Mouse (Mus musculus): ENCODE measurements around the gene Lrr1. TPM values are rescaled to one million over a fixed set of nuclear protein-coding genes. Genes with fewer than 3 reads are reported as not detected.

Lrr1 gene
- polyA plus RNA-seq, 1 experiment from 2014 or later = 14.0 TPM

- Histone ChIP-seq H3K36me3 (ENCODE audit: control insufficient read depth, insufficient read depth) (peaks cover 13% of the 10 kb centered on the region), H3K4me2 (ENCODE audit: low read depth, low read length) (peak overlapping the region; percentile 30; the same call in 1 of the 2 replicates), H3K9me3 (replicated peaks; ENCODE audit: control insufficient read depth, low read length) (no peaks in the 10 kb centered on the region), H3K4me1 (ENCODE audit: control insufficient read depth, insufficient read depth, low read length) (peaks cover 22% of the 10 kb centered on the region), H3K9ac (ENCODE audit: low read length) (0 out of 2 replicates have a peak overlapping the region, but pooled peaks have one; percentile 9), H3K4me3 (ENCODE audit: low read length) (no peak overlapping the region), H3K27ac (ENCODE audit: low read length) (peak overlapping the region; percentile 31), H3K27me3 (ENCODE audit: control insufficient read depth, insufficient read depth, low read length) (no peaks in the 10 kb centered on the region)
- ATAC-seq (replicated peaks; ENCODE audit: extremely low read depth, insufficient read depth, low FRiP score) = no peak
- 58% methylated on average over 5 of the region's 5 CpGs for WGBS
Measured at GRCm38 (mm10) chr12:69186811-69187471, 18.3 kb downstream of the Lrr1 start.

DNA sequence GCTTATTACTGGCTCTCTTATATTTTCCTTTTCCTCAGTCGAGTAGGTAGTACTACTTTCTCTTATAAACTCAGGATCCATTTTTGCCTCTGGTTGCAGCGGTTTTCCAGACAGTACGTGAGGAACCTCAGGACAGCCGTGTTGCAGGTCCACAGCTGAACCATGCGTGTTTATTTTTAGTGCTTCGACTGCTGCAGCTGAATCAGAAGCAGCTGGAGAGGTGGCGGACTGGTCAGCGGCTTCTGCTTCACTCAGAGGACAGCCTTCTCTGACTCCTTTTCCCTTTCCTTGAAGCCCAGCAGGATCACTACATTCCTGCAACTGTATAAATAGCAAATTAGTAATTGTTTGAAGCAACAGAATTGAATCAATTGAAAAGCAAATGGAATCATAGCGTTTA is 21.5 kb downstream of the Lrr1 start:
- ATAC-seq (replicated peaks; ENCODE audit: extremely low read depth, insufficient read depth, low FRiP score) = peak; percentile 64; the same call in 1 of the 2 replicates
- no peak overlapping the region for H3K4me2 ChIP-seq (ENCODE audit: low read depth, low read length)
- peaks cover 13% of the 10 kb centered on the region for H3K36me3 ChIP-seq (ENCODE audit: control insufficient read depth, insufficient read depth)
- H3K27ac ChIP-seq (ENCODE audit: low read length) = peak overlapping the region; percentile 54
- peaks cover 14% of the 10 kb centered on the region for H3K4me1 ChIP-seq (ENCODE audit: control insufficient read depth, insufficient read depth, low read length)
- no peaks in the 10 kb centered on the region for H3K27me3 ChIP-seq (ENCODE audit: control insufficient read depth, insufficient read depth, low read length)
- WGBS = 61% methylated on average over 9 of the region's 9 CpGs
- H3K4me3 ChIP-seq (ENCODE audit: low read length) = no peak overlapping the region
- H3K9ac ChIP-seq (ENCODE audit: low read length) = no peak overlapping the region
- no peaks in the 10 kb centered on the region for H3K9me3 ChIP-seq (replicated peaks; ENCODE audit: control insufficient read depth, low read length)

GRCm38 (mm10) chr12:69190522-69190921 is 21.9 kb downstream of the Lrr1 start:
- no peaks in the 10 kb centered on the region for H3K9me3 ChIP-seq (replicated peaks; ENCODE audit: control insufficient read depth, low read length)
- peaks cover 12% of the 10 kb centered on the region for H3K4me1 ChIP-seq (ENCODE audit: control insufficient read depth, insufficient read depth, low read length)
- peak overlapping the region; percentile 54 for H3K27ac ChIP-seq (ENCODE audit: low read length)
- no peak overlapping the region for H3K4me3 ChIP-seq (ENCODE audit: low read length)
- H3K27me3 ChIP-seq (ENCODE audit: control insufficient read depth, insufficient read depth, low read length) = no peaks in the 10 kb centered on the region
- no peak overlapping the region for H3K9ac ChIP-seq (ENCODE audit: low read length)
- H3K4me2 ChIP-seq (ENCODE audit: low read depth, low read length) = no peak overlapping the region
- WGBS = 97% methylated on average over 1 of the region's 1 CpGs
- peaks cover 13% of the 10 kb centered on the region for H3K36me3 ChIP-seq (ENCODE audit: control insufficient read depth, insufficient read depth)
- ATAC-seq (replicated peaks; ENCODE audit: extremely low read depth, insufficient read depth, low FRiP score) = no peak

- H3K36me3 ChIP-seq (ENCODE audit: control insufficient read depth, insufficient read depth) = peaks cover 13% of the 10 kb centered on the region
- no peak overlapping the region for H3K4me2 ChIP-seq (ENCODE audit: low read depth, low read length)
- H3K27me3 ChIP-seq (ENCODE audit: control insufficient read depth, insufficient read depth, low read length) = no peaks in the 10 kb centered on the region
- H3K4me1 ChIP-seq (ENCODE audit: control insufficient read depth, insufficient read depth, low read length) = peaks cover 14% of the 10 kb centered on the region
- WGBS = 95% methylated on average over 5 of the region's 5 CpGs
- no peak overlapping the region for H3K9ac ChIP-seq (ENCODE audit: low read length)
- no peak overlapping the region for H3K4me3 ChIP-seq (ENCODE audit: low read length)
- H3K27ac ChIP-seq (ENCODE audit: low read length) = no peak overlapping the region
- no peaks in the 10 kb centered on the region for H3K9me3 ChIP-seq (replicated peaks; ENCODE audit: control insufficient read depth, low read length)
- no peak for ATAC-seq (replicated peaks; ENCODE audit: extremely low read depth, insufficient read depth, low FRiP score)
Measured at GRCm38 (mm10) chr12:69191396-69191795, 22.8 kb downstream of the Lrr1 start.

DNA sequence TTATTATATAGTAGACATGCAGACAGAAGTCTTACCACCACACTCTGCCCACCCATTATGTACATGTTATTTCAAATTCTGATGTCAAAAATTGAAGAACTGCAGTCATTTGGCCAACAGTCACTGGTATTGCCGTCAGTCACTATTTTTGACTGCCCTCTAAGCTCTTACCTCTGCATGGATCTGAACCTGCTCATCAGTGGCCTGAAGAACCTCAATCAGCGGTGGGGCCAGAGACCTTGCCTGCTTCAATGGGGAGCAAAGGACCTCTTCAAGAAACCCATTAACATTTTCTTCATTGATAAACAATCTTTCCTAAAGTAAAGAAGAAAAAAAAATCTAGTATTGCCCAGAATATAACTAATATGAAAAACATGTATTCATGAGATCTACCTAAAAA is 24.0 kb downstream of the Lrr1 start:
- H3K9me3 ChIP-seq (replicated peaks; ENCODE audit: control insufficient read depth, low read length) = no peaks in the 10 kb centered on the region
- H3K27ac ChIP-seq (ENCODE audit: low read length) = no peak overlapping the region
- no peak overlapping the region for H3K9ac ChIP-seq (ENCODE audit: low read length)
- H3K4me1 ChIP-seq (ENCODE audit: control insufficient read depth, insufficient read depth, low read length) = peaks cover 7% of the 10 kb centered on the region
- no peak overlapping the region for H3K4me3 ChIP-seq (ENCODE audit: low read length)
- peaks cover 9% of the 10 kb centered on the region; the same call in 1 of the 2 replicates for H3K36me3 ChIP-seq (ENCODE audit: control insufficient read depth, insufficient read depth)
- H3K27me3 ChIP-seq (ENCODE audit: control insufficient read depth, insufficient read depth, low read length) = no peaks in the 10 kb centered on the region
- no peak for ATAC-seq (replicated peaks; ENCODE audit: extremely low read depth, insufficient read depth, low FRiP score)
- H3K4me2 ChIP-seq (ENCODE audit: low read depth, low read length) = no peak overlapping the region
- WGBS = 90% methylated on average over 2 of the region's 2 CpGs

- Histone ChIP-seq H3K36me3 (ENCODE audit: control insufficient read depth, insufficient read depth) (peaks cover 20% of the 10 kb centered on the region), H3K4me3 (ENCODE audit: low read length) (peak within 1 kb of the TSS; percentile 100), H3K9me3 (replicated peaks; ENCODE audit: control insufficient read depth, low read length) (no peaks in the 10 kb centered on the region), H3K27ac (ENCODE audit: low read length) (peak within 1 kb of the TSS; percentile 94), H3K27me3 (ENCODE audit: control insufficient read depth, insufficient read depth, low read length) (no peaks in the 10 kb centered on the region), H3K4me1 (ENCODE audit: control insufficient read depth, insufficient read depth, low read length) (peaks cover 21% of the 10 kb centered on the region), H3K4me2 (ENCODE audit: low read depth, low read length) (peak within 1 kb of the TSS; percentile 99), H3K9ac (ENCODE audit: low read length) (peak within 1 kb of the TSS; percentile 96)
- ATAC-seq (replicated peaks; ENCODE audit: extremely low read depth, insufficient read depth, low FRiP score) = peak; percentile 64
- WGBS = under 1% methylated on average over 75 of the region's 75 CpGs
Measured at GRCm38 (mm10) chr12:69196444-69197377, 28.1 kb downstream of the Lrr1 start, which contains the start of gene Gm49383. TSS of gene Gm49383 (minus strand) at chr12:69197104.

GRCm38 (mm10) chr12:69197378-69198163 is 29.0 kb downstream of the Lrr1 start:
- no peaks in the 10 kb centered on the region for H3K27me3 ChIP-seq (ENCODE audit: control insufficient read depth, insufficient read depth, low read length)
- peak overlapping the region; percentile 94 for H3K27ac ChIP-seq (ENCODE audit: low read length)
- peaks cover 21% of the 10 kb centered on the region for H3K4me1 ChIP-seq (ENCODE audit: control insufficient read depth, insufficient read depth, low read length)
- peak overlapping the region; percentile 100 for H3K4me3 ChIP-seq (ENCODE audit: low read length)
- WGBS = under 1% methylated on average over 88 of the region's 94 CpGs
- peaks cover 17% of the 10 kb centered on the region for H3K36me3 ChIP-seq (ENCODE audit: control insufficient read depth, insufficient read depth)
- peak overlapping the region; percentile 99 for H3K4me2 ChIP-seq (ENCODE audit: low read depth, low read length)
- H3K9ac ChIP-seq (ENCODE audit: low read length) = peak overlapping the region; percentile 96
- no peaks in the 10 kb centered on the region for H3K9me3 ChIP-seq (replicated peaks; ENCODE audit: control insufficient read depth, low read length)
- peak; percentile 71 for ATAC-seq (replicated peaks; ENCODE audit: extremely low read depth, insufficient read depth, low FRiP score)

DNA sequence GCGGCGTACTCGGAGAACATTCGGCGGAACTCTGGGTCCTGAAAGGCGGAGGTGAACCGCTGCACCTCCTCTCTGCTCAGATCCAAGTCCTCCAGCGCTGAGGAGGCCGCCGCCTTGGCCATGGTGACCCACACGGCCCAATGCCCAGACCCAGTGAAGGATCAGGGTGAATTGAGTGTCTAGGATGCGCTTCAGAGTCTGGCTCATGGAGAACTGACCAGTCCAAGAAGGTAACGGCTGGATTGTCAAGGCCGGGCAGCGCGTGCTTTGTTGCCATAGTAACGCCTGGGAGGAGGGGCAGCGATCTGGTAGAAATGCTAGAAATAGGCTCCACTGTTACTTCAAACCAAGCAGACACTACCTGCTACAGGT is 29.5 kb downstream of the Lrr1 start, which contains the start of gene Dnaaf2:
Dnaaf2 (minus strand) TSS at position 266 of the 372 bp plus-strand sequence.
- Histone ChIP-seq H3K27ac (ENCODE audit: low read length) (peak within 1 kb of the TSS; percentile 94), H3K9me3 (replicated peaks; ENCODE audit: control insufficient read depth, low read length) (no peaks in the 10 kb centered on the region), H3K4me3 (ENCODE audit: low read length) (peak within 1 kb of the TSS; percentile 100), H3K4me2 (ENCODE audit: low read depth, low read length) (peak within 1 kb of the TSS; percentile 99), H3K9ac (ENCODE audit: low read length) (peak within 1 kb of the TSS; percentile 96), H3K36me3 (ENCODE audit: control insufficient read depth, insufficient read depth) (peaks cover 16% of the 10 kb centered on the region), H3K4me1 (ENCODE audit: control insufficient read depth, insufficient read depth, low read length) (peaks cover 21% of the 10 kb centered on the region), H3K27me3 (ENCODE audit: control insufficient read depth, insufficient read depth, low read length) (no peaks in the 10 kb centered on the region)
- under 1% methylated on average over 18 of the region's 18 CpGs for WGBS
- ATAC-seq (replicated peaks; ENCODE audit: extremely low read depth, insufficient read depth, low FRiP score) = peak; percentile 12; the same call in 1 of the 2 replicates
